Mouse (Mus musculus): ENCODE data around the gene Pigl.

DNA sequence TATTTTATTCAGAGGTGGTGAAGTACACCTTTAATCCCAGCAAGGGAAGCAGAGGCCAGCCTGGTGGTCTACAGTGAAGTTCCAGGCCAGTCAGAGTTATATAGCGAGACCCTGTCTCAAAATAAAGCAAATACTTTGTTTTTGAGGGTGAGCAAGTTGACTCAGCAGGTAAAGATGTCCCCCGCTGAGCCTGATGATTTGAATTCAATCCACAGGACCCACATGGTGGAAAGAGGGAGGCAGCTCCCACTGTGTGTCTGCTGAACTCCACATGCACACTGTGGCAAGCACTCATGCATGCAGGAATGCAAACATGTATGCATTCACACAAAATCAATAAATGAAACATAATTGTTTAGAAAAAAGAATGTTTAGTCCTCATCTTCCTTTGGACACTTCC, 40.5 kb downstream of the Pigl start:
- no peak for TF ChIP-seq POLR2A (IDR thresholded peaks at IDR 0.05; ENCODE audit: insufficient read depth, low read depth, low read length)
- no peak for TF ChIP-seq CTCF (IDR thresholded peaks at IDR 0.05)

All from heart, adult 2 months (tissue).